Mouse (Mus musculus): Measurements from ENCODE around the gene Col26a1. TPM values are rescaled to one million over a fixed set of nuclear protein-coding genes. Genes with fewer than 3 reads are reported as not detected.

The Col26a1 gene
- polyA plus RNA-seq, 1 experiment from 2014 or later, result 73.0 TPM

GRCm38 (mm10) chr5:136867706-136868105, 15.3 kb downstream of the Col26a1 start:
- H3K4me1 ChIP-seq (replicated peaks), result peaks cover 49% of the 10 kb centered on the region
- no peaks in the 10 kb centered on the region for H3K27me3 ChIP-seq (ENCODE audit: insufficient read depth, poor library complexity, severe bottlenecking)
- no peaks in the 10 kb centered on the region for H3K9me3 ChIP-seq
- no peak for DNase-seq (ENCODE audit: low spot score)
- WGBS, result 77% methylated on average over 5 of the region's 5 CpGs
- H3K4me3 ChIP-seq, result no peak overlapping the region
- H3K27ac ChIP-seq, result no peak overlapping the region
- no peaks in the 10 kb centered on the region for H3K36me3 ChIP-seq

GRCm38 (mm10) chr5:136863961-136864674, 18.9 kb downstream of the Col26a1 start:
- WGBS, result 11% methylated on average over 14 of the region's 14 CpGs
- Histone ChIP-seq H3K27ac (peak overlapping the region; percentile 91), H3K4me1 (replicated peaks) (peaks cover 57% of the 10 kb centered on the region), H3K4me3 (peak overlapping the region; percentile 29), H3K9me3 (no peaks in the 10 kb centered on the region), H3K27me3 (ENCODE audit: insufficient read depth, poor library complexity, severe bottlenecking) (no peaks in the 10 kb centered on the region), H3K36me3 (no peaks in the 10 kb centered on the region)
- DNase-seq (ENCODE audit: low spot score), result peak; percentile 90

- Histone ChIP-seq H3K9me3 (no peaks in the 10 kb centered on the region), H3K4me3 (0 out of 2 replicates have a peak overlapping the region, but pooled peaks have one; percentile 29), H3K4me1 (replicated peaks) (peaks cover 56% of the 10 kb centered on the region), H3K27ac (peak overlapping the region; percentile 91), H3K27me3 (ENCODE audit: insufficient read depth, poor library complexity, severe bottlenecking) (no peaks in the 10 kb centered on the region), H3K36me3 (no peaks in the 10 kb centered on the region)
- DNase-seq (ENCODE audit: low spot score), result peak; percentile 24
- WGBS, result 42% methylated on average over 9 of the region's 9 CpGs
These were observed 19.7 kb downstream of the Col26a1 start for GRCm38 (mm10) chr5:136863276-136863675.

- peaks cover 56% of the 10 kb centered on the region for H3K4me1 ChIP-seq (replicated peaks)
- DNase-seq (ENCODE audit: low spot score), result no peak
- 49% methylated on average over 4 of the region's 4 CpGs for WGBS
- H3K9me3 ChIP-seq, result no peaks in the 10 kb centered on the region
- H3K27me3 ChIP-seq (ENCODE audit: insufficient read depth, poor library complexity, severe bottlenecking), result no peaks in the 10 kb centered on the region
- no peaks in the 10 kb centered on the region for H3K36me3 ChIP-seq
- H3K27ac ChIP-seq, result peak overlapping the region; percentile 91
- no peak overlapping the region for H3K4me3 ChIP-seq
These were observed 20.2 kb downstream of the Col26a1 start for GRCm38 (mm10) chr5:136862806-136863205.

DNA sequence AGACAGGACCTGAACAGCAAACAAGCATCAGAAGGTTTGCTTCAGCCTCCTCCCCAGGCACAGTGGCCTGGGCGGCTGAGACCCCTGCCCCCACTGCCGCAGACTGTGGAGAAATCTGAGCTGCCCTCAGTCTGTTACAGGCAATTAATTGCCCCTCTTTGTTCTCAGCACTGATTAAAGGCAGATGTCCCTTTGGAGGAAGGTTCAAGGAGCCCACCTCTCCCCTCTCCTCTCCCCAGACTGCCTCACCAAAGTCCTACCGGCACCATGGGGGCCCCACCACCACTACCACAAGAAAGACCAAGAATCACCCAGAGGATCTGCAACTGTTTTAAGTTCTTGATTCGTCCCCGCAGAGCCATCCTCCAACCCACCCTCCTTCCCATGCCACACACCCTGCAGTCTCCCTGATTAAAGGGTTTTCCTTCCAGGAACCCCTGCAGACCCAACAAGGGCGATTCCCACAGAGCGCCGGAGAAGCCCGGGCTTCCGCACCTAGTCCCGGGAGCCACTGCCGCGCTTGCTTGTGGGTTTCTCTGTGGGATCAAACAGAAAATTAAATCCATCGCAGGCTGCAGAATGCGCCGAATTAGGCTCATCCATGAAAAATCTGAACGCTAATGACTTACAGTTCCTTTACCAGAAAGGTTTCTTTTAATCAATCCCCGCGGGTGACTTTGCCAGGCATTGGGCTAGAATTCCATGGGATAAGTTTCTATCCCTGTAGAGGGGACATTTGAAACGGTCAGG, 21.6 kb downstream of the Col26a1 start:
- H3K4me3 ChIP-seq, result peak overlapping the region; percentile 11
- peaks cover 52% of the 10 kb centered on the region for H3K4me1 ChIP-seq (replicated peaks)
- peak; percentile 63 for DNase-seq (ENCODE audit: low spot score)
- no peaks in the 10 kb centered on the region for H3K9me3 ChIP-seq
- 10% methylated on average over 20 of the region's 20 CpGs for WGBS
- H3K27ac ChIP-seq, result peak overlapping the region; percentile 91
- no peaks in the 10 kb centered on the region for H3K27me3 ChIP-seq (ENCODE audit: insufficient read depth, poor library complexity, severe bottlenecking)
- H3K36me3 ChIP-seq, result no peaks in the 10 kb centered on the region

GRCm38 (mm10) chr5:136850716-136851115, 32.3 kb downstream of the Col26a1 start:
- no peaks in the 10 kb centered on the region for H3K27me3 ChIP-seq (ENCODE audit: insufficient read depth, poor library complexity, severe bottlenecking)
- H3K4me1 ChIP-seq (replicated peaks), result no peaks in the 10 kb centered on the region
- H3K9me3 ChIP-seq, result no peaks in the 10 kb centered on the region
- no peak overlapping the region for H3K27ac ChIP-seq
- H3K4me3 ChIP-seq, result no peak overlapping the region
- H3K36me3 ChIP-seq, result peaks cover 9% of the 10 kb centered on the region; the same call in 1 of the 2 replicates
- 86% methylated on average over 6 of the region's 6 CpGs for WGBS
- no peak for DNase-seq (ENCODE audit: low spot score)

GRCm38 (mm10) chr5:136846385-136847264, 36.4 kb downstream of the Col26a1 start:
- Histone ChIP-seq H3K27ac (no peak overlapping the region), H3K36me3 (peaks cover 8% of the 10 kb centered on the region), H3K4me1 (replicated peaks) (peaks cover 8% of the 10 kb centered on the region), H3K9me3 (no peaks in the 10 kb centered on the region), H3K27me3 (ENCODE audit: insufficient read depth, poor library complexity, severe bottlenecking) (no peaks in the 10 kb centered on the region), H3K4me3 (no peak overlapping the region)
- 82% methylated on average over 19 of the region's 19 CpGs for WGBS
- DNase-seq (ENCODE audit: low spot score), result no peak

- WGBS, result 57% methylated on average over 5 of the region's 5 CpGs
- DNase-seq (ENCODE audit: low spot score), result no peak
- H3K4me3 ChIP-seq, result no peak overlapping the region
- no peak overlapping the region for H3K27ac ChIP-seq
- H3K27me3 ChIP-seq (ENCODE audit: insufficient read depth, poor library complexity, severe bottlenecking), result no peaks in the 10 kb centered on the region
- no peaks in the 10 kb centered on the region for H3K9me3 ChIP-seq
- peaks cover 12% of the 10 kb centered on the region for H3K36me3 ChIP-seq
- peaks cover 8% of the 10 kb centered on the region for H3K4me1 ChIP-seq (replicated peaks)
These were observed 39.1 kb downstream of the Col26a1 start for GRCm38 (mm10) chr5:136843930-136844329.

DNA sequence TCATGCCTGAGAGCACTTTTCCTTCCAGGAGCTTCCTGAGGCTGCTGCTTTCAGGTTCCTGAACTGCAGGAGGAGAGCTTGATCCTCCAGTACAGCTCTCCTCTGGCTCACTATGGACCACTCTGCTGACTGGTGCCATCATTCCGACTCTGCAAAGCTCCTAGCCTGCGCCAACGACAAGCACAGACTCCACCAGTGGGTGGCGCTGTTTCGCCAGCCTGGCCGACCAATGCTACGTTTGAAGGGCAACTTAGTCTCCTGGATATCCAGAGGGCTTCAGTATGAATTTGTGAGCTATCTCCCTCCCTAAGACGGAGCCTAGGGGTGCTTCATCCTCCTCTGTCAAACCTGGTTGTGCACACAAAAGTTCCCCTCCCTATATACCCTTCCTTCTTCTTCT, 43.0 kb downstream of the Col26a1 start:
- 7% methylated on average over 8 of the region's 8 CpGs for WGBS

GRCm38 (mm10) chr5:136833053-136833452, 50.0 kb downstream of the Col26a1 start:
- Histone ChIP-seq H3K4me3 (no peak overlapping the region), H3K36me3 (peaks cover 24% of the 10 kb centered on the region), H3K27ac (no peak overlapping the region), H3K9me3 (no peaks in the 10 kb centered on the region), H3K4me1 (replicated peaks) (0 out of 2 replicates have a peak, but pooled peaks cover 4% of the 10 kb centered on the region), H3K27me3 (ENCODE audit: insufficient read depth, poor library complexity, severe bottlenecking) (no peaks in the 10 kb centered on the region)
- DNase-seq (ENCODE audit: low spot score), result no peak
- 93% methylated on average over 3 of the region's 3 CpGs for WGBS

More for the DNA sequence above, 43.0 kb downstream of the Col26a1 start:
- Histone ChIP-seq H3K36me3 (peaks cover 12% of the 10 kb centered on the region), H3K4me3 (no peak overlapping the region), H3K27ac (no peak overlapping the region), H3K4me1 (replicated peaks) (peaks cover 8% of the 10 kb centered on the region), H3K27me3 (ENCODE audit: insufficient read depth, poor library complexity, severe bottlenecking) (no peaks in the 10 kb centered on the region), H3K9me3 (no peaks in the 10 kb centered on the region)
- peak; percentile 78 for DNase-seq (ENCODE audit: low spot score)

- H3K4me3 ChIP-seq, result no peak overlapping the region
- peaks cover 18% of the 10 kb centered on the region; the same call in 1 of the 2 replicates for H3K36me3 ChIP-seq
- no peak for DNase-seq (ENCODE audit: low spot score)
- no peaks in the 10 kb centered on the region for H3K27me3 ChIP-seq (ENCODE audit: insufficient read depth, poor library complexity, severe bottlenecking)
- 0 out of 2 replicates have a peak, but pooled peaks cover 4% of the 10 kb centered on the region for H3K4me1 ChIP-seq (replicated peaks)
- H3K27ac ChIP-seq, result no peak overlapping the region
- WGBS, result 75% methylated on average over 3 of the region's 3 CpGs
- H3K9me3 ChIP-seq, result no peaks in the 10 kb centered on the region
These were observed 52.9 kb downstream of the Col26a1 start for GRCm38 (mm10) chr5:136830156-136830555.

- Histone ChIP-seq H3K4me1 (replicated peaks) (no peaks in the 10 kb centered on the region), H3K36me3 (peaks cover 9% of the 10 kb centered on the region), H3K9me3 (peaks cover 9% of the 10 kb centered on the region; the same call in 1 of the 2 replicates), H3K27ac (no peak overlapping the region), H3K27me3 (ENCODE audit: insufficient read depth, poor library complexity, severe bottlenecking) (no peaks in the 10 kb centered on the region), H3K4me3 (no peak overlapping the region)
- DNase-seq (ENCODE audit: low spot score), result no peak
- WGBS, result 80% methylated on average over 8 of the region's 8 CpGs
These were observed 61.0 kb downstream of the Col26a1 start for GRCm38 (mm10) chr5:136821971-136822370.

Data from hindbrain, embryonic 10.5 days (tissue).